Mouse (Mus musculus) adrenal gland, adult 10 weeks (tissue): ENCODE results near the gene BC030499. TPM values are rescaled to one million over a fixed set of nuclear protein-coding genes. Genes with fewer than 3 reads are reported as not detected.

Experiments
- polyA plus RNA-seq: library from polyadenylated mRNA; stranded (reverse); fragments of 350-450 nt; fragmentation: Illumina TruSeq; extraction: RNeasy Lipid Tissue Mini Kit (QIAGEN cat#74804); gene quantifications from one replicate; pipeline ENCODE4 v1.2.3, GENCODE M21; 2014; ENCODE audit warnings: low read depth, low replicate concordance

The BC030499 gene
- 0.58 TPM for polyA plus RNA-seq

DNA sequence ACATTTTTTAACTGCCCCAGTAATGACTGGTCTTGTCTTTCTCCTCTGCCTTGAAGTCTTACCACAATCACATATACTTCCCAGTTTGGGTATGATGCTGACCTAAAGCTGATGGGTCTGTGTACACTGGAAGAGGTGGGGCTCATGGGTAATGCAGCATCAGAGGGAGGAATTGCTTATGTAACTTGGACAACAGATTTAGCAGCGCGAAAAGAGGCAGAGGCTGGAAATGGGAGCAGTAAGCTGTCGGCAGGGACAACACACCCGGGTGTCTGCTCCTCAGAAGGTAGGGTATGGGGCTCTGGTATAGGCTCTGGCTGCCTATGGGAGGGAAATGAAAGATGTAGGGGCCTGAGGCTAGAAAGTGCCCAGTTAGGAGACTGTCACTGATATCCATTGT lies at the start of gene BC030499:
Gene BC030499, plus strand, starts transcription at position 188 of the 400 bp plus-strand sequence.

DNA sequence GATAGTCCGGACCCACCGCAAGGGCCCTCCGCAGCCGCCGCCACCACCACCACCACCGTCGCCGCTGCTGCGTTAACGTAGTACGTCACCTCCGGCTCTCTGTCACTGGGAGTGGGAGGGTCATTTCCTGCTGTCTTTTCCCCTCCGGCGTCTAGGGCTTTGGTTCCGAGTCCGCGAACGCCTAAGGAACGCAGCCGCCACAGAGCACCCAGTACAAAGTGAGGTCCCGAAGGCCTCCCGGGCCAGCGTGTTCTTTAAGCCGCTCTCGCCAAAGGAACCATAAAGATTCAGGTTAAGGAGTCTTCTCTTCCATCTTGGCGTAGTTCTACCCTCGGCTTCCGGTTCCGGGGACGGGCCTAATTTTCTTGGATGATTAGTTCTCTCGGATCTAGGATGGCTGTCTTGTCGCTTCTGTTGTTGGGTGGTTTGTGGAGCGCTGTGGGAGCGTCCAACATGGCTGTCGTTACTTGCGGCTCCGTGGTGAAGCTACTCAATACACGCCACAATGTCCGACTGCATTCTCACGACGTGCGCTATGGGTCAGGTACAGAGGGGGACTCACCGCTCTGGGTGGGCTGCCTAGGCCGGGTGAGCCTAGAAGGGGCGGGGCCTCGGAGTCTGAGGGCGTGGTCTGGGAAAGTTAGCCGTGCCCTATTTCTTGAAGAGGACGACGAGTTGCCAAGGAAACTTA lies 44.9 kb upstream of the BC030499 start, which contains the start of the genes Sdf2 and Supt6:
Gene Sdf2, plus strand, starts transcription at position 120 of the 691 bp plus-strand sequence.
Gene Supt6, minus strand, starts transcription at position 361 of the 691 bp plus-strand sequence.

DNA sequence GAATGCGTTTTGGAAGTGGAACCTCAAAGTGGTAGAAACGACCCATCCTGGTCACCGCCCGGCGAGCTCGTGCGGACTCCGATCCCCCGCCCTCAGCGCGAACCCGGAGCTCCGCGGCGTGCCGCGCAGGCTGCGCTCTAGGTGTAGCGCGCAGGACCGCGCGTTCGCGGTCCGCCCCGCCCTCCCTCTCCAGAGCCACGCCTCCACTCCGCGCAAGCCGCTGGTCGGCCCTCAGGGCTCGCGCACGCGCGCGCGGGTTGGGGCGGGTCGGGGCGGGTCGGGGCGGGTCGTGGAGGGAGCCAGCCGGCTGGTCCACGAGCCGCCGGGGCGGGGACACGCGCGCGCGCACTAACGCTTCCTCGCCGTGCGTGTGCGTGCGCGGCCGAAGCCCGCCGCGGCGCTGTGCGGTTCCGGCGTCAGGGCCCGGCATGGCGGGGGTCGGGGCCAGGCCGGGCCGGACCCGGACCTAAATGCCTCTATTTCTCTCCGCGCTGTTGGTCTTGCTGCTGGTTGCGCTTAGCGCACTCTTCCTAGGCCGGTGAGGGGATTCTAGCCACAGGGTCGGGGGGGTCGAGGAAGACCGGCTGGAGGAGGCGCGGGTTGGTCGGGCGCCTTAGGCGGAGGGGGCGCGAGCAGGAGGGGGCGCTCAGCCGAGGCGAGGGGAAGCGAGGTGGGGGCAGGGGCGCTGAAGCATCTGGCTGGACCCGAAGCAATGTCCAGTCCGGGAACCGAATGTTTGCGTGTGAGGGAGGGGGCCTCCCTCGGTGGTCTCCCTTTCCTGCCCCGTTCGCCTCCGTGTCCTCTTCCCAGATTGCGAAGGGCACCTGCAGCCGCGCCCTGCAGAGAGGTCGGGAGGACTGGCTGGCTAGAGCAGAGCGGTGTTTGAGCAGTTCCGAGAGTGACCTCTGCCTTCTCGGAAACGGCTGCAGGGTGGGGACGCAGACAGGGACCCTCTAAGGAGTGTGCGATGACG lies 29.0 kb upstream of the BC030499 start, which contains the start of gene 2610507B11Rik:
Gene 2610507B11Rik, plus strand, starts transcription at position 373 of the 973 bp plus-strand sequence.

DNA sequence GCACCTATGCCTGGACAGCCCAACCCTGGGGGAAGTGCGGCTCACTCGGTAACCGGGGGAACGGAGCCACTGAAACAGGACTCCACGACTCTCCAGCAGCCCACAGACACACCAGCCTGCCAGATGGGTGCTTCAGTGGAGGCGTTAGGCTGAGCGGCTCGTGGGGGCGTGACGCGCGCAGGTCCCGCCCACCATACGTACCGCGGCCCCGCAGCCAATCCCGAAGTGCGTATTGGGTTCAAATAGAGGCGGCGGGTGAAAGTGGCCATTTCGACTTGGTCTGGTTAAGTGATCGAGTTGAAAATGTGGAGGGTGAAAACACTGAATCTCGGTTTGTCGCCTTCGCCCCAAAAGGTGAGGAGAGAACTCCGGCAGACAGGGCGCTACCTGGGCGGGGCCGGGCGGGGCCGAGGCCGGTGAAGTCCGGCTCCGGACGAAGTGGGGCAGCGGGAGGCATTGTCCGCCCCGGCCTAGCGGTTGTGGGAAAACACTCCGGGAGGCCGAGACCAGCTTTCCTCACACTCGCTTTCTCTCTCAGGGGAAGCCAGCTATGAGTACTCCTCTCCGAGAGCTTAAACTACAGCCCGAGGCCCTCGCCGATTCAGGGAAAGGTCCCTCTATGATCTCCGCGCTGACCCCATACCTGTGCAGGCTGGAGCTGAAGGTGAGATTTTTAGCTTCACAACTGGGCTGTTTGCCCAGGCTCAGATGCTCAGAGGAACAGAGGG lies 10.9 kb downstream of the BC030499 start, which contains the start of gene Spag5:
Gene Spag5, plus strand, starts transcription at position 173 of the 728 bp plus-strand sequence.

DNA sequence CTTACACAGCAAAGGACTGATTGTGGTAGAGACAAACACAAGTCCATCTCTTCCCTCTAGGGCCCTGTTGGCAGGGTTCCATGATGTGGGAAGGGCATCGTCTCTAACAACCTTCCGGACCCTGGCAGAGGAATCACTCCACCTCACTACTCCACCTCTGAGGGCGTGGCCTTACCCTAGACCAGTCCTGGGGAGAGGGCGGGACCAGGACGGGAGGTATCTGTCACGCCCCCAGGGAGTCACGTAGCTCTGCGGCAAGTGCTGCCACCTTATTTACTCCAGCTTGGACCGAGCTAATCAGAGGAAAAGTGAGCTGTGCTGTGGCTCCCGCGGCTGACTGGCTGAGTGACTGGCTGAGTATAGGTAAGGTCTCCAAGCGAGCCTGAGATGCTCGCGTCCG lies 32.2 kb downstream of the BC030499 start, which contains the start of gene Aldoc:
Gene Aldoc, plus strand, starts transcription at position 109 of the 400 bp plus-strand sequence.

DNA sequence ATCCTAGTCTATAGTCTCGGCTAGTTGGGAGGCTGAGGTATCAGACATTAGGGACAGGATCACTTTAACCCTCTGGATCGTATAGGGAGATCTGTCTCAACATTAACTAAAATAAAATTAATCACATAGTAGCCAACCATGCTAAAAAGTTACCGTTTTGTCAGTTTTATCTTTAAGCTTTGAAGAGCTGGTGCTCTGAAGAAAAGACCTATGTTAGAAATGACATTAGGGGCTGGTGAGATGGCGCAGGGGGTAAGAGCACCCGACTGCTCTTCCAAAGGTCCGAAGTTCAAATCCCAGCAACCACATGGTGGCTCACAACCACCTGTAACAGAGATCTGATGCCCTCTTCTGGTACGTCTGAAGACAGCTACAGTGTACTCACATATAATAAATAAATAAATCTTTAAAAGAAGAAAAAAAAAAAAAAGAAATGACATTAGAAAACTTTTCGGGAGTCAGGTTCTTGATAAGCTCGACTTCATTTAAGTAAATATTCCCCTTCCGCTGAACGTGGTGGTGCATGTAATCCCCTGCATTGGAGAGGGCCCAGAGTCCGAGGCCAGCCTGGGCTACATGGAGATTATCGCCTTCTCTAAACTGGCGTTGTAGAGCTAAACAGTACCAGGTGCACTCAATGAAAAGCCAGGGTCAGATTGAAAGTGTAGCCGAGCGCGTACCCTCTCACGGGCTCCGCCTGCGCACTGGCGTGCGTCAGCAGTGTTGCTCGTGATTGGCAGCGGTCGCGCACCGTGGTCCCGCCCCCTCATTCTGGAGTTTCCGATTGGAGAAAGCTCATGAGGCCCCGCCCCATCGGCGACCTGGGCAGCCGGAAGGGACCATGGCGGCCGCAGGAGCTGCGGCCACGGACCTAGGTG lies 37.2 kb downstream of the BC030499 start, which contains the start of gene Pigs:
Gene Pigs, plus strand, starts transcription at position 782 of the 878 bp plus-strand sequence.

DNA sequence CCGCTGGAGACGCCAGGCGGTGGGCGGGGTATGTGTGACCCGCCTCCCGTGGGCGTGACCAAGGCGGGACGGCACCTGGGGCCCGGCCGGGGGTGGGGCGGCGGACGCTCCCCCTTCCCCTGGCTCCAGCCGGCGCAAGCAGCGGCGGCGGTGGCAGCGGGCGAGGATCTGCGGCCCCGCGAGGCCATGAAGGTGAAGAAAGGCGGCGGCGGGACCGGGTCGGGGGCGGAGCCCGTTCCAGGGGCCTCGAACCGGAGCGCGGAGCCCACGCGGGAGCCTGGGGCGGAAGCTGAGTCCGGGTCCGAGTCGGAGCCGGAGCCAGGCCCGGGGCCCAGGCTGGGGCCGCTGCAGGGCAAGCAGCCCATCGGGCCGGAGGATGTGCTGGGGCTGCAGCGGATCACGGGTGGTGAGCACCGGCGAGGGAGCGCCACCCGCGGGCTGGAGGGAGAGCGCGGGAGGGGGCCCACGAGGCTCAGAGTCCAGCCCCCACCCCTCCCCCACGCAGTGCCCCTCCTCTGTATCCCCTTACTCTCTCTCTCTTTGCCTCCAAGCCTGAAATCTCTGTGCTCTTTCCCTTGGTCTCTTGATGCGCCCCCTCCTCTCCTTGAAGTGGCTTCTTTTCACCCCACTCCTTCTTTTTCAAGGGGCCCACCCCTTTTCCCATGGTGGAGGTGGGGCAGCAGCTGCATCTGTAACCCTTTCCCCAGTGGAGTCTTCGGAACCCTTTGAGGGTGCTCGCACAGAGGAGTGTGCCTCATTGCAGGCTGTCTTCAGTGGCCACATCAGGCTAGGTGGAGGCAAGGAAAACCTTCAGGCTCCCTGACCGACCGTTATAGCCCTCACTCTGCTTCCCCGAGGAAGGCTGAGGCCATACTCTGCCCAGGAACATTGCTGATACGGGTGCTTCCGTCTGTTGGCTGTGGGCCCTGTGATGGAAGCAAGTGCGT lies 53.0 kb downstream of the BC030499 start, which contains the start of gene Unc119:
Gene Unc119, plus strand, starts transcription at position 102 of the 947 bp plus-strand sequence.

Other genes starting within 250 kb of the BC030499 start
- gene Eral1, start 210.5 kb upstream of the BC030499 start, polyA plus RNA-seq: 12.8 TPM
- 12.1 TPM for gene Fam222b, start 196.2 kb upstream of the BC030499 start, polyA plus RNA-seq
- gene Traf4, start 125.3 kb upstream of the BC030499 start, polyA plus RNA-seq: 1.2 TPM
- 4.7 TPM for gene Nek8, start 114.2 kb upstream of the BC030499 start, polyA plus RNA-seq
- gene Tlcd1, start 114.1 kb upstream of the BC030499 start, polyA plus RNA-seq: 38.1 TPM
- 709 TPM for gene Rpl23a, start 107.3 kb upstream of the BC030499 start, polyA plus RNA-seq
- gene Rab34, start 102.4 kb upstream of the BC030499 start, polyA plus RNA-seq: 17.8 TPM
- 28.4 TPM for gene Proca1, start 97.4 kb upstream of the BC030499 start, polyA plus RNA-seq
- 49.5 TPM for gene Sdf2, start 45.1 kb upstream of the BC030499 start, polyA plus RNA-seq
- 24.0 TPM for gene Supt6, start 44.9 kb upstream of the BC030499 start, polyA plus RNA-seq
- gene 2610507B11Rik, start 29.1 kb upstream of the BC030499 start, polyA plus RNA-seq: 106 TPM
- gene Spag5, start 10.7 kb downstream of the BC030499 start, polyA plus RNA-seq: 2.7 TPM
- gene Aldoc, start 32.1 kb downstream of the BC030499 start, polyA plus RNA-seq: 7.2 TPM
- gene Pigs, start 37.6 kb downstream of the BC030499 start, polyA plus RNA-seq: 5.2 TPM
- gene Unc119, start 52.6 kb downstream of the BC030499 start, polyA plus RNA-seq: 5.7 TPM
- gene Foxn1, start 95.7 kb downstream of the BC030499 start, polyA plus RNA-seq: not detected
- gene Slc13a2, start 131.4 kb downstream of the BC030499 start, polyA plus RNA-seq: not detected
- gene Slc46a1, start 174.9 kb downstream of the BC030499 start, polyA plus RNA-seq: 1.5 TPM
- 0.23 TPM for gene Sarm1, start 206.9 kb downstream of the BC030499 start, polyA plus RNA-seq
- gene Vtn, start 208.2 kb downstream of the BC030499 start, polyA plus RNA-seq: not detected
- gene Sebox, start 212.6 kb downstream of the BC030499 start, polyA plus RNA-seq: not detected
- gene Tmem199, start 221.3 kb downstream of the BC030499 start, polyA plus RNA-seq: 31.2 TPM
- gene Poldip2, start 221.4 kb downstream of the BC030499 start, polyA plus RNA-seq: 30.6 TPM
- 25.8 TPM for gene Tnfaip1, start 245.5 kb downstream of the BC030499 start, polyA plus RNA-seq
- 50.4 TPM for gene Ift20, start 245.5 kb downstream of the BC030499 start, polyA plus RNA-seq